Mouse (Mus musculus) heart, embryonic 10.5 days (tissue): ENCODE results near the gene Anapc1. TPM values are rescaled to one million over a fixed set of nuclear protein-coding genes. Genes with fewer than 3 reads are reported as not detected.
A peak's percentile ranks its signal among the peaks of the same experiment; 100 is the strongest.

Experiments used
- DNase-seq: peaks from one replicate; pipeline ENCODE4 v3.0.0-alpha.2; 2017; ENCODE audit warnings: low spot score
- H3K27ac ChIP-seq: fragments of 300-500 bp; sonication (generic); 2 replicates; pipeline ENCODE4 v1.5.1; 2016; ENCODE audit warnings: mild to moderate bottlenecking
- H3K27me3 ChIP-seq: fragments of 300-500 bp; sonication (generic); 2 replicates; pipeline ENCODE4 v1.6.1; 2016; ENCODE audit warnings: mild to moderate bottlenecking; ENCODE audit not compliant: poor library complexity, insufficient read depth, severe bottlenecking
- H3K36me3 ChIP-seq: fragments of 300-500 bp; sonication (generic); 2 replicates; pipeline ENCODE4 v1.6.1; 2016; ENCODE audit warnings: mild to moderate bottlenecking, moderate library complexity
- H3K4me1 ChIP-seq: fragments of 300-500 bp; sonication (generic); 2 replicates; pipeline ENCODE4 v1.6.1; 2016; ENCODE audit warnings: mild to moderate bottlenecking
- H3K4me3 ChIP-seq: fragments of 300-500 bp; sonication (generic); 2 replicates; pipeline ENCODE4 v1.5.1; 2016; ENCODE audit warnings: mild to moderate bottlenecking, moderate library complexity
- H3K9me3 ChIP-seq: fragments of 300-500 bp; sonication (generic); 2 replicates; pipeline ENCODE4 v1.6.1; 2016; ENCODE audit warnings: mild to moderate bottlenecking, moderate library complexity
- WGBS: fragments of 180-500 bp; shearing (Covaris S2); methylation state at CpG from one replicate; pipeline ENCODE4 v1.1.7; 2016; 5-methylcytosine and 5-hydroxymethylcytosine counted together
- polyA plus RNA-seq: library from polyadenylated mRNA; unstranded; fragments of >200 nt; fragmentation: Nextera tagmentation; extraction: Ambion mirVana; gene quantifications from 2 replicates; pipeline ENCODE4 v1.2.1, GENCODE M21; 2016

The Anapc1 gene
- polyA plus RNA-seq, 1 experiment from 2014 or later = 68.7 TPM

DNA sequence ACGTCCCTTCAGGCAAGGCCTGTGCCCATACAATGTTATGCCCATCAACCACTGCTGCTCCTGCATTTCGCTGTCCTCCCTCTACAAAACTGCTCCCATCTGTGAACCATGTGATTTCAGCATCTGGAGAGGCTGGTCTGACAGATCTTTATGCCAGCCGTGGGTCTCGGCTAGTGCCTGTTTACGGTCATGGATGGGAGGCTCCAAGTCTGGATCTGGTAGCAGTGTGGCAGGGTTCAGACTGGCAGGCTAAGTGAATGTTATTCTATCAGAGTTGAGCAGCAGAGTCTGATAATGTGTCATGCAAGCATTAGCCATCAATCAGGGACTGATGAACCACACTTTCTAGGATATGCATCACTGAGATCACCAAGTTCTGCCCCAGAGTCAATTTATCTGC lies 104.3 kb downstream of the Anapc1 start:
- H3K27ac ChIP-seq = no peak overlapping the region
- no peak overlapping the region for H3K4me3 ChIP-seq
- H3K36me3 ChIP-seq = no peaks in the 10 kb centered on the region
- H3K4me1 ChIP-seq = no peaks in the 10 kb centered on the region
- DNase-seq = no peak
- H3K27me3 ChIP-seq = no peaks in the 10 kb centered on the region
- H3K9me3 ChIP-seq = no peaks in the 10 kb centered on the region
- 79% methylated on average over 5 of the region's 5 CpGs for WGBS

- 46% methylated on average over 16 of the region's 16 CpGs for WGBS
- Histone ChIP-seq H3K27ac (no peak overlapping the region), H3K4me3 (no peak overlapping the region), H3K4me1 (0 out of 2 replicates have a peak, but pooled peaks cover 2% of the 10 kb centered on the region), H3K27me3 (no peaks in the 10 kb centered on the region), H3K9me3 (no peaks in the 10 kb centered on the region), H3K36me3 (no peaks in the 10 kb centered on the region)
- peak; percentile 81 for DNase-seq
Observed at GRCm38 (mm10) chr2:128572726-128573624, 114.2 kb downstream of the Anapc1 start.

GRCm38 (mm10) chr2:128571001-128571400 lies 116.2 kb downstream of the Anapc1 start:
- Histone ChIP-seq H3K9me3 (no peaks in the 10 kb centered on the region), H3K27me3 (no peaks in the 10 kb centered on the region), H3K36me3 (no peaks in the 10 kb centered on the region), H3K27ac (no peak overlapping the region), H3K4me3 (no peak overlapping the region), H3K4me1 (peaks cover 11% of the 10 kb centered on the region)
- WGBS = 78% methylated on average over 4 of the region's 4 CpGs
- no peak for DNase-seq

GRCm38 (mm10) chr2:128568490-128568889 lies 118.7 kb downstream of the Anapc1 start:
- Histone ChIP-seq H3K9me3 (no peaks in the 10 kb centered on the region), H3K27me3 (no peaks in the 10 kb centered on the region), H3K36me3 (no peaks in the 10 kb centered on the region), H3K4me3 (no peak overlapping the region), H3K27ac (no peak overlapping the region), H3K4me1 (peaks cover 18% of the 10 kb centered on the region)
- WGBS = 37% methylated on average over 4 of the region's 4 CpGs
- no peak for DNase-seq

DNA sequence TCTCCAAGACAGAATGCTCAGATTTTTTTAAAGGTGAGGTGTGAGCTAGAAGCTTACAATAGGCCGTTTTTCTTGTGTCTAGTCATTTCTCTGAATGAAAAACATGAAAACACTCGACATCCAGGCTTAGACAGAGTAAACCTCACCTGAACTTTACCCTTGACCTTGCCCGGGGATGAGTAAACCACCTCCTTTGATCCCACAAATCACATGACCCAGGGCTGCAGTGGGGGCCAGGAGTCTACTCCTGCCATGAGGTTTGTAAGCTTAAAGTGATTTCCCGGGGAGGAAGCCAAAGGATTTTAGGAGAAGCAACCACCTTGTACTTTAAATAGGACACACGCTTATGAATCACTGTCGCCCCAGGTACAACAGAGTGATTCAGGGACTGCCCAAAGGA lies 119.2 kb downstream of the Anapc1 start:
- Histone ChIP-seq H3K36me3 (no peaks in the 10 kb centered on the region), H3K27me3 (no peaks in the 10 kb centered on the region), H3K4me3 (no peak overlapping the region), H3K4me1 (peaks cover 18% of the 10 kb centered on the region), H3K27ac (no peak overlapping the region), H3K9me3 (no peaks in the 10 kb centered on the region)
- WGBS = 72% methylated on average over 6 of the region's 6 CpGs
- DNase-seq = no peak

GRCm38 (mm10) chr2:128566304-128567147 lies 120.7 kb downstream of the Anapc1 start:
- Histone ChIP-seq H3K27ac (0 out of 2 replicates have a peak overlapping the region, but pooled peaks have one; percentile 37), H3K36me3 (no peaks in the 10 kb centered on the region), H3K4me1 (peaks cover 18% of the 10 kb centered on the region), H3K4me3 (no peak overlapping the region), H3K9me3 (no peaks in the 10 kb centered on the region), H3K27me3 (no peaks in the 10 kb centered on the region)
- DNase-seq = no peak
- 65% methylated on average over 10 of the region's 10 CpGs for WGBS

GRCm38 (mm10) chr2:128565904-128566303 lies 121.3 kb downstream of the Anapc1 start:
- H3K36me3 ChIP-seq = no peaks in the 10 kb centered on the region
- H3K27me3 ChIP-seq = no peaks in the 10 kb centered on the region
- no peak for DNase-seq
- no peak overlapping the region for H3K27ac ChIP-seq
- H3K4me1 ChIP-seq = peaks cover 16% of the 10 kb centered on the region
- no peak overlapping the region for H3K4me3 ChIP-seq
- WGBS = 67% methylated on average over 8 of the region's 8 CpGs
- no peaks in the 10 kb centered on the region for H3K9me3 ChIP-seq

DNA sequence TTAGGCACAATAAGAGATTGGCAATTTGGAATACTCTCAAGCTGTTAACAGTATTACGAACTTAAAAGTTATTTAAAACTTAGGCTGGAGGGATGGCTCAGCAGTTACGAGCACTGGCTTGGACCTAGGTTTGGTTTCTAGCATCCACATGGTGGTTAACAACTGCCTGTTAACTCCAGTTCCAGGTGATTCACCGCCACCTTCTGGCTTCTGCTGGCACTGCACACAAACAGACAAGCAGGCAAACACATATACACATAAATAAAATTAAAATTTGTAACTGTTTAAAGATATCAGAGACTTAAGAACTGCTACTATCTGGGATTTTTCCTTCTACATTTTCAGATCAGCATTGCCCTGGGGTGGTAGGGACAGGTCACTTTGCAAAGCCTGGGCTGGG lies 123.0 kb downstream of the Anapc1 start:
- 83% methylated on average over 3 of the region's 3 CpGs for WGBS
- Histone ChIP-seq H3K4me1 (peaks cover 16% of the 10 kb centered on the region), H3K27ac (no peak overlapping the region), H3K27me3 (no peaks in the 10 kb centered on the region), H3K4me3 (no peak overlapping the region), H3K36me3 (no peaks in the 10 kb centered on the region), H3K9me3 (no peaks in the 10 kb centered on the region)
- DNase-seq = no peak

Other genes with a start within 250 kb of the Anapc1 start
- gene Spdye4c, start 96.2 kb downstream of the Anapc1 start, polyA plus RNA-seq = not detected in 2 replicates
- 3.5 and 5.0 TPM in 2 replicates for gene Mertk, start 11.6 kb upstream of the Anapc1 start, polyA plus RNA-seq
- 22.1 and 25.4 TPM in 2 replicates for gene Tmem87b, start 130.7 kb upstream of the Anapc1 start, polyA plus RNA-seq
- gene Fbln7, start 175.6 kb upstream of the Anapc1 start, polyA plus RNA-seq = 1.5 and 1.9 TPM in 2 replicates